Mouse (Mus musculus) midbrain, embryonic 15.5 days (tissue): Measurements from ENCODE around the gene Mmp15. TPM values are rescaled to one million over a fixed set of nuclear protein-coding genes. Genes with fewer than 3 reads are reported as not detected.

ENCODE experiments used
- ATAC-seq: fragments of 200-750 bp; cut with Nextera tagmentation; replicated peaks from 2 replicates; pipeline ENCODE4 v1.8.0; 2017; ENCODE audit warnings: moderate TSS enrichment
- H3K27ac ChIP-seq: fragments of 300-500 bp; sonication (generic); 2 replicates; pipeline ENCODE4 v1.5.1; 2015; ENCODE audit warnings: mild to moderate bottlenecking, inconsistent platforms
- H3K27me3 ChIP-seq: fragments of 300-500 bp; sonication (generic); replicated peaks from 2 replicates; pipeline ENCODE4 v1.6.1; 2015; ENCODE audit warnings: inconsistent platforms
- H3K36me3 ChIP-seq: fragments of 300-500 bp; sonication (generic); replicated peaks from 2 replicates; pipeline ENCODE4 v1.6.1; 2015; ENCODE audit warnings: inconsistent platforms
- H3K4me1 ChIP-seq: fragments of 300-500 bp; sonication (generic); 2 replicates; pipeline ENCODE4 v1.6.1; 2015; ENCODE audit warnings: inconsistent platforms
- H3K4me2 ChIP-seq: fragments of 300-500 bp; sonication (generic); 2 replicates; pipeline ENCODE4 v1.6.1; 2015; ENCODE audit warnings: inconsistent platforms, mild to moderate bottlenecking, moderate library complexity
- H3K4me3 ChIP-seq: fragments of 300-500 bp; sonication (generic); 2 replicates; pipeline ENCODE4 v1.5.1; 2015; ENCODE audit warnings: mild to moderate bottlenecking, inconsistent platforms
- H3K9ac ChIP-seq: fragments of 300-500 bp; sonication (generic); 2 replicates; pipeline ENCODE4 v1.6.1; 2015; ENCODE audit warnings: mild to moderate bottlenecking, inconsistent platforms
- H3K9me3 ChIP-seq: fragments of 300-500 bp; sonication (generic); 2 replicates; pipeline ENCODE4 v1.6.1; 2016; ENCODE audit warnings: inconsistent platforms
- WGBS: fragments of 180-500 bp; shearing (Covaris S2); methylation state at CpG from one replicate; pipeline ENCODE4 v1.1.7; 2015; ENCODE audit warnings: mixed read lengths; 5-methylcytosine and 5-hydroxymethylcytosine counted together
- polyA plus RNA-seq: library from polyadenylated mRNA; unstranded; fragments of >200 nt; fragmentation: Nextera tagmentation; extraction: Ambion mirVana; gene quantifications from 2 replicates; pipeline ENCODE4 v1.2.1, GENCODE M21; 2015

The Mmp15 gene
- polyA plus RNA-seq, 1 experiment from 2014 or later, result 18.1 TPM

DNA sequence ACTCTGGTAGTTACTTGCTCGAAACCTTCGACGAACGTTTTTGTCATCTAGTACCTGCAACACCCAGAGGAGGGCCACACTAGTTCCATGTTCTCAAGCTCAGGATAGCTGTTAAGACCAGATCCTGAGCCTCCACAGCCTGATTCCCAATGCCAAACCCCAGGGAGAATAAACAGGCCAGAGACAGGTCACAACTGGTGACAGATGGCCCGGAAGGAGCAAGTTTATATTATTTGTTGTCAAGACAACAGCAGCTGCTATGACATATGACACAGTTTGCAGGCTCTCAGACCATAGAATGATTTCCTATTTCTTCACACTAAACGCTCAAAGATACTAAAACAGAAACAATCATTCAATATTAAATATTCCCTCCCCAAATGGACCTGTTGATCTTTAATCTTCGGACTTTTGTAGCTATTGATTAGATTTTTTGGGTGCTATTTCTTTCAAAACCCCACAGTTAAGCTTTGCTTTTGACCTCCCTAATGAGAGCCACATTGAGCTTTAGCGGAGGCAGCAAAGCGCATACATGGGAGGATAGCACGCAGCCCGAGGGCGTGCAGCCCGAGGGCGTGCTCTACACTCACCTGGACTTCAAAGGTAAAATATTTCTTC is 70.2 kb downstream of the Mmp15 start:
- peaks cover 20% of the 10 kb centered on the region for H3K36me3 ChIP-seq
- no peaks in the 10 kb centered on the region for H3K27me3 ChIP-seq
- H3K4me2 ChIP-seq, result no peak overlapping the region
- H3K9me3 ChIP-seq, result no peaks in the 10 kb centered on the region
- H3K4me3 ChIP-seq, result no peak overlapping the region
- H3K9ac ChIP-seq, result no peak overlapping the region
- H3K4me1 ChIP-seq, result peaks cover 12% of the 10 kb centered on the region
- 87% methylated on average over 14 of the region's 14 CpGs for WGBS
- H3K27ac ChIP-seq, result no peak overlapping the region
- no peak for ATAC-seq

Other genes with a start within 250 kb of the Mmp15 start
- gene Kifc3, start 149.5 kb upstream of the Mmp15 start, polyA plus RNA-seq, result 29.8 and 33.9 TPM in 2 replicates
- gene Cngb1, start 45.7 kb upstream of the Mmp15 start, polyA plus RNA-seq, result 0.57 and 0.58 TPM in 2 replicates
- 1.8 and 2.2 TPM in 2 replicates for gene Tepp, start 41.7 kb upstream of the Mmp15 start, polyA plus RNA-seq
- 19.0 and 19.1 TPM in 2 replicates for gene Zfp319, start 20.3 kb upstream of the Mmp15 start, polyA plus RNA-seq
- 37.4 and 38.4 TPM in 2 replicates for gene Usb1, start 20.0 kb upstream of the Mmp15 start, polyA plus RNA-seq
- gene Cfap20, start 82.6 kb downstream of the Mmp15 start, polyA plus RNA-seq, result 120 and 121 TPM in 2 replicates
- 9.8 and 10.2 TPM in 2 replicates for gene Csnk2a2, start 137.8 kb downstream of the Mmp15 start, polyA plus RNA-seq
- 1.2 and 1.3 TPM in 2 replicates for gene Ccdc113, start 181.8 kb downstream of the Mmp15 start, polyA plus RNA-seq
- gene Prss54, start 224.1 kb downstream of the Mmp15 start, polyA plus RNA-seq, result not detected in 2 replicates